Mouse (Mus musculus): ENCODE data around the gene Zfp454. TPM values are rescaled to one million over a fixed set of nuclear protein-coding genes. Genes with fewer than 3 reads are reported as not detected.

Zfp454 gene
- polyA plus RNA-seq, 1 experiment from 2014 or later: 6.5 TPM

GRCm38 (mm10) chr11:50886231-50886932 is 1.1 kb downstream of the Zfp454 start:
- Histone ChIP-seq H3K27ac (peak overlapping the region; percentile 85; the same call in 1 of the 2 replicates), H3K9me3 (no peaks in the 10 kb centered on the region), H3K36me3 (peaks cover 13% of the 10 kb centered on the region), H3K4me1 (peaks cover 14% of the 10 kb centered on the region), H3K4me3 (peak overlapping the region; percentile 64), H3K27me3 (ENCODE audit: insufficient read depth, poor library complexity, severe bottlenecking) (no peaks in the 10 kb centered on the region)
- WGBS: 55% methylated on average over 8 of the region's 8 CpGs
- no peak for DNase-seq (ENCODE audit: low spot score)

- H3K4me1 ChIP-seq: peaks cover 14% of the 10 kb centered on the region
- WGBS: 68% methylated on average over 3 of the region's 3 CpGs
These were observed 3.7 kb downstream of the Zfp454 start for GRCm38 (mm10) chr11:50883756-50884155.

GRCm38 (mm10) chr11:50878641-50879040 is 8.8 kb downstream of the Zfp454 start:
- peaks cover 13% of the 10 kb centered on the region for H3K9me3 ChIP-seq

More at GRCm38 (mm10) chr11:50883756-50884155, 3.7 kb downstream of the Zfp454 start:
- Histone ChIP-seq H3K9me3 (no peaks in the 10 kb centered on the region), H3K36me3 (peaks cover 34% of the 10 kb centered on the region), H3K27ac (no peak overlapping the region), H3K4me3 (no peak overlapping the region), H3K27me3 (ENCODE audit: insufficient read depth, poor library complexity, severe bottlenecking) (no peaks in the 10 kb centered on the region)
- DNase-seq (ENCODE audit: low spot score): no peak

DNA sequence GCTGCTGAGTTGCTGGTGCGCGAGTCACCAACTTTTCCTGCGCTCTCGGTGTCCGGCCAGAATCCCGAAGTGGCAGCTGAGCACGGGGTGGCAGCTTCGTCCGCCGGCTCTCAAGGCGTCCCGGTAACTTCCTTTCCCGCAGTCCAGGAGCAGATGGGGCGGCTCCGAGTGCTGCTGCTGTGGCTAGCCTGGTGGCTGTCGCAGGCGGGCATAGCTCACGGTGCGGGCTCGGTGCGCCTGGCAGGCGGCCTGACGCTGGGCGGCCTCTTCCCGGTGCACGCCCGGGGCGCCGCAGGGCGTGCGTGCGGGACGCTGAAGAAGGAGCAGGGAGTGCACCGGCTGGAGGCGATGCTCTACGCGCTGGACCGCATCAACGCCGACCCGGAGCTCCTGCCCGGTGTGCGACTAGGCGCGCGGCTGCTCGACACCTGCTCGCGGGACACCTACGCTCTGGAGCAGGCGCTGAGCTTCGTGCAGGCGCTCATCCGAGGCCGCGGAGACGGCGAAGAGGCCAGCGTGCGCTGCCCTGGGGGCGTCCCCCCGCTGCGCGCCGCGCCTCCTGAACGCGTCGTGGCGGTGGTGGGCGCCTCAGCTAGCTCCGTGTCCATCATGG is 36.4 kb downstream of the Zfp454 start:
- no peak overlapping the region for H3K27ac ChIP-seq
- 0 out of 2 replicates have a peak, but pooled peaks cover 7% of the 10 kb centered on the region for H3K9me3 ChIP-seq
- DNase-seq (ENCODE audit: low spot score): no peak
- H3K4me3 ChIP-seq: peak overlapping the region; percentile 65
- WGBS: under 1% methylated on average over 72 of the region's 72 CpGs
- peaks cover 22% of the 10 kb centered on the region for H3K4me1 ChIP-seq
- H3K27me3 ChIP-seq (ENCODE audit: insufficient read depth, poor library complexity, severe bottlenecking): peaks cover 63% of the 10 kb centered on the region
- no peaks in the 10 kb centered on the region for H3K36me3 ChIP-seq

More at GRCm38 (mm10) chr11:50878641-50879040, 8.8 kb downstream of the Zfp454 start:
- H3K36me3 ChIP-seq: peaks cover 79% of the 10 kb centered on the region
- WGBS: 83% methylated on average over 3 of the region's 3 CpGs
- H3K27me3 ChIP-seq (ENCODE audit: insufficient read depth, poor library complexity, severe bottlenecking): no peaks in the 10 kb centered on the region
- H3K27ac ChIP-seq: no peak overlapping the region
- no peak for DNase-seq (ENCODE audit: low spot score)
- H3K4me3 ChIP-seq: no peak overlapping the region
- H3K4me1 ChIP-seq: no peaks in the 10 kb centered on the region

DNA sequence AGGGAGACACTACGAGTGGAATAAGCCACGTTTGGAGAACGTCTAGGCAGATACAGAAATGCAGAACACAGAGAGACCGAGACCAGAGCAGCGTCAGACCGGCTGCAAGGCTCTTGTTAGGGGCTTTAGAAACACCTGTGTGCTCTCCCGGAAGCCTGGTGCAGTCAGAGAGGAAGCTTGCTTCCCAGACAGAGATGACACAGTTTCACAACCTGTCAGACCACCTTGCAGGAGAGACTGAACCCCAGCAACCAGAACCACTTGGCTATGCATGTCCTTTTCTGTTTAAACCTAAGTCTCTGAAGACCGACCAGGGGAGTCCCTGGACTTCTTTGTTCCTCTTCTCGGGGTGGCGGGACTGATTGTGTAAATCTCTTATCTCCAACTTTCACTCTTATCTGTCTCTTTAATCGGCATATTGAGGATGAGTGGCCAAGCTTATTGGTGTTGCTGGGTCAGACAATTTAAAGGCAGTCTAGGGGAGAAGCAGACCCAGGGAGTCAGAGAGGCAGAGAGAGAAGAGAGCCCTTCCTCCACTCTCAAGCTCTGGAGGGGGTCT is 37.2 kb downstream of the Zfp454 start, which contains the start of gene Grm6:
Gene Grm6 (plus strand): TSS at position 509 of the 559 bp plus-strand sequence.
- 0 out of 2 replicates have a peak, but pooled peaks cover 7% of the 10 kb centered on the region for H3K9me3 ChIP-seq
- H3K27me3 ChIP-seq (ENCODE audit: insufficient read depth, poor library complexity, severe bottlenecking): peaks cover 70% of the 10 kb centered on the region
- no peaks in the 10 kb centered on the region for H3K36me3 ChIP-seq
- H3K4me1 ChIP-seq: peaks cover 22% of the 10 kb centered on the region
- no peak within 1 kb of the TSS for H3K27ac ChIP-seq
- H3K4me3 ChIP-seq: peak within 1 kb of the TSS; percentile 65
- WGBS: 2% methylated on average over 11 of the region's 11 CpGs
- no peak for DNase-seq (ENCODE audit: low spot score)

DNA sequence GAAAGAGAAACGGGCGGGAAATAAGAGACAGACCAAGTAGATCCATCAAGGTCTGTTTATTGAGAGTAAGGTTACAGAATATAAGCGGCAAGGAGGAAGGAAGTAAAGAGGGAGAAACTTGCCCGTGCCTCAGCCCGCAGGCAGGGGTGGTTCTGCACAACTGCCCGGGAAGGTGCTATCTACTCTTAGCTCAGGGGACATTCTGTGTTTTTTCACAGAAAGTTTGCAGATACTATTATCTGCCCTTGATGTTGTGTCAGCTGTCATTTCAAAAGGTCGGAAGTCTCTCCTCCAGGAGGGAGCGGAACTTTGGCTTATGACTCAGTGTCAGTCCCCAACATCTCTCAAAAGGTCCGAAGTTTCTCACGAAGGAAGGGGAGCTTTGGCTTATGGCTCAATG is 38.1 kb downstream of the Zfp454 start:
- H3K4me3 ChIP-seq: peak overlapping the region; percentile 65; the same call in 1 of the 2 replicates
- no peak overlapping the region for H3K27ac ChIP-seq
- H3K36me3 ChIP-seq: no peaks in the 10 kb centered on the region
- 3% methylated on average over 10 of the region's 10 CpGs for WGBS
- no peak for DNase-seq (ENCODE audit: low spot score)
- 0 out of 2 replicates have a peak, but pooled peaks cover 7% of the 10 kb centered on the region for H3K9me3 ChIP-seq
- H3K4me1 ChIP-seq: peaks cover 22% of the 10 kb centered on the region
- H3K27me3 ChIP-seq (ENCODE audit: insufficient read depth, poor library complexity, severe bottlenecking): peaks cover 77% of the 10 kb centered on the region

DNA sequence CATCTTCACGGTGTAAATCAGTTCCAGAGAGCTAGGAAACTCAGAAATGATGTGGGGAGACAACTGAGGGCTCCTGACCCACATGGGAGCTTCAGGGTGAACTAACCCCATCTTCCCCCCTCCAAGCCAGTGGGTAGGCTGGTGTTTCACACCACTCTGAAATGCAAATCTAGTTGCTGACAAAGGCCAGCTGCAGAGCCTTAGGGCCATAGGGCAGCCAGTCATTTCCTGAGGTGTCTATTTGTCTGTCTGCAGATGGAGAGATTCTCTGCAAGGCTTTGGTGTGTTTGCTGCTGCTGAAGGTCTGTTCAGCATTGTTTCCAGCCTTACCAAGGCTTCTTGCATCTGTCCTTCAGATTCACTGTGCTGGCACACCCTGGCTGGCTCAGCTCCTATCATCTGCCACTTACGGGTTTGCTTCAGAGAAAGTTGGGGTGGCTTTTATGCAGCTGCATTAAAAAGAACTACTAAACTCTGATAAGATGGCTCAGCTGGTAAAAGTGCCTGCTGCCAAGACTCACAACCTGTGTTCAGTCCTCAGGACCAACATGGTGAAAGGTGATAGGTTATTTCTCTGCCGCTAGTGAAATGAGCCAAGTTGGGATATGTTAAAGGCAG is 38.8 kb downstream of the Zfp454 start:
- 0 out of 2 replicates have a peak, but pooled peaks cover 7% of the 10 kb centered on the region for H3K9me3 ChIP-seq
- WGBS: 34% methylated on average over 3 of the region's 3 CpGs
- peaks cover 77% of the 10 kb centered on the region for H3K27me3 ChIP-seq (ENCODE audit: insufficient read depth, poor library complexity, severe bottlenecking)
- DNase-seq (ENCODE audit: low spot score): no peak
- H3K4me3 ChIP-seq: no peak overlapping the region
- peaks cover 22% of the 10 kb centered on the region for H3K4me1 ChIP-seq
- H3K27ac ChIP-seq: no peak overlapping the region
- H3K36me3 ChIP-seq: no peaks in the 10 kb centered on the region

DNA sequence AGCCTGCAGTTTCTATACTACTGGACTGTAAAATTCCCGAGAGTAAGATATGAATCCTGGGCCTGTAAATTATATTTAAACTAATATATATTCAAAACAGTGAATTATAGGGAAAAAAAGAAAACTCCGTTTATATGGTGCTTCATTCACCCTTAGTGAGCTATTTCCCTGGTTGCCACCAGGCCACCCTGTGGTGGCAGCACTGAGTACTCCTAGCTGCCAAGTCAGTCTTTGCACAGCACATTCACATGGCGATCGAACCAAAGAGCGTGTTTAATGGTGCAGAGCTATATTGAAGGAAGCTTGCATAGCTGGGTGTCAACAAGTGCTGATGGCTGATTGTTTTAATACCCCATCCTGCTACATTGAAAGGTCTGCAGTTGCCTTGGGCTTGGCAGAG is 40.4 kb downstream of the Zfp454 start:
- Histone ChIP-seq H3K4me1 (peaks cover 22% of the 10 kb centered on the region), H3K27ac (no peak overlapping the region), H3K4me3 (no peak overlapping the region), H3K36me3 (no peaks in the 10 kb centered on the region), H3K9me3 (0 out of 2 replicates have a peak, but pooled peaks cover 7% of the 10 kb centered on the region), H3K27me3 (ENCODE audit: insufficient read depth, poor library complexity, severe bottlenecking) (peaks cover 63% of the 10 kb centered on the region)
- DNase-seq (ENCODE audit: low spot score): no peak
- WGBS: 72% methylated on average over 5 of the region's 5 CpGs

GRCm38 (mm10) chr11:50845951-50846350 is 41.5 kb downstream of the Zfp454 start:
- Histone ChIP-seq H3K4me1 (peaks cover 19% of the 10 kb centered on the region), H3K27me3 (ENCODE audit: insufficient read depth, poor library complexity, severe bottlenecking) (peaks cover 52% of the 10 kb centered on the region), H3K9me3 (0 out of 2 replicates have a peak, but pooled peaks cover 7% of the 10 kb centered on the region), H3K36me3 (no peaks in the 10 kb centered on the region), H3K27ac (no peak overlapping the region), H3K4me3 (no peak overlapping the region)
- DNase-seq (ENCODE audit: low spot score): no peak
- WGBS: 86% methylated on average over 3 of the region's 3 CpGs

DNA sequence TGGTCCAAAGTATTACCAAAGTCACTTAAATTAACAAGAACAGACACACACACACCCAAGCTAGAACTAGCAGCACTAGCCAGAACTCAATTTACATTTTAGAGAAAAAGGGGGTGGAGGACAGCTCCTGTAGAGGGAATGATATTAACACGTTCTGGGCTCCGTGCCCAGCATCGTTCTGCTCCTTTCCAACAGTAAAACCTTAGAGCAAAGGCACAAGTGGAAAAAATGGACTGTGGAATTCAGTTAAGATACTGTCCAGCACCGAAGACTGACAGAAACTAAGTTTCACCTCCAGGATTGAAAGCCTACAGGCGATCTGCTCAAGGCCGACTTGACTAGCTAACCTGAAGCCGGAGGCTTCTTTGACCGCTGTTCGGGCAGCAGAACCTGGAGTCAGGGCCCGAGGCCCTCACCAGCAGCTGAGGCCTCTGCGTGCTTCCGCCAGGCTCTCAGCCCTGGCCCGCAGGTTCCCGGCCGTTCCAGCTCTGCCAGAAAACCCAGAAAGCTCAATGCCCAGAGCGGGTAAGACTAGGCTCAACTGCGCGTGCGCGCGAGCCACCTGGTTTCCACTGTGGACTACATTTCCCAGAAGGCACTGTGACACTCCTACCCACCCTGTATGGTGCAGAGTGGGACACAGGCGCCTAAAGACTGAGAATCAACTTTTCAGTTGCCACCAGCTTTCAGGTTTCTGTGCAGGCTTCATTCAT is 46.3 kb downstream of the Zfp454 start, which contains the start of gene Zfp879:
Gene Zfp879 (minus strand): TSS at position 530 of the 713 bp plus-strand sequence.
- Histone ChIP-seq H3K27me3 (ENCODE audit: insufficient read depth, poor library complexity, severe bottlenecking) (peaks cover 14% of the 10 kb centered on the region; the same call in 1 of the 2 replicates), H3K9me3 (no peaks in the 10 kb centered on the region), H3K36me3 (no peaks in the 10 kb centered on the region), H3K4me1 (0 out of 2 replicates have a peak, but pooled peaks cover 4% of the 10 kb centered on the region), H3K27ac (peak within 1 kb of the TSS; percentile 87), H3K4me3 (peak within 1 kb of the TSS; percentile 54)
- 20% methylated on average over 22 of the region's 22 CpGs for WGBS
- DNase-seq (ENCODE audit: low spot score): peak; percentile 95

- no peaks in the 10 kb centered on the region for H3K4me1 ChIP-seq
- H3K27me3 ChIP-seq (ENCODE audit: insufficient read depth, poor library complexity, severe bottlenecking): no peaks in the 10 kb centered on the region
- peaks cover 20% of the 10 kb centered on the region for H3K36me3 ChIP-seq
- DNase-seq (ENCODE audit: low spot score): no peak
- WGBS: 78% methylated on average over 4 of the region's 4 CpGs
- no peak overlapping the region for H3K27ac ChIP-seq
- H3K9me3 ChIP-seq: peaks cover 15% of the 10 kb centered on the region
- H3K4me3 ChIP-seq: no peak overlapping the region
These were observed 51.7 kb downstream of the Zfp454 start for GRCm38 (mm10) chr11:50835727-50836126.
